Mouse (Mus musculus) NIH3T3 (cell line): ENCODE results near the gene Cryzl1.

Experiments
- DNase-seq: peaks from one replicate; pipeline ENCODE4 v3.0.0-alpha.2; 2012; ENCODE audit warnings: low read depth

The Cryzl1 gene

GRCm38 (mm10) chr16:91728123-91729065, at the start of gene Cryzl1:
TSS of gene Cryzl1 (minus strand) at chr16:91728975.
- peak; percentile 98 for DNase-seq

GRCm38 (mm10) chr16:91772586-91772985, 43.8 kb upstream of the Cryzl1 start:
- DNase-seq = no peak

- DNase-seq = no peak
Observed at GRCm38 (mm10) chr16:91771334-91771733, 42.6 kb upstream of the Cryzl1 start.

- DNase-seq = no peak
Observed at GRCm38 (mm10) chr16:91770662-91771061, 41.9 kb upstream of the Cryzl1 start.

- no peak for DNase-seq
Observed at GRCm38 (mm10) chr16:91769911-91770310, 41.1 kb upstream of the Cryzl1 start.

GRCm38 (mm10) chr16:91768586-91768985, 39.8 kb upstream of the Cryzl1 start:
- DNase-seq = no peak

- DNase-seq = peak; percentile 37
Observed at GRCm38 (mm10) chr16:91767165-91767701, 38.5 kb upstream of the Cryzl1 start.

GRCm38 (mm10) chr16:91765816-91766210, 37.0 kb upstream of the Cryzl1 start:
- DNase-seq = no peak

GRCm38 (mm10) chr16:91765121-91765815, 36.5 kb upstream of the Cryzl1 start:
- DNase-seq = no peak

- peak; percentile 29 for DNase-seq
Observed at GRCm38 (mm10) chr16:91764414-91764813, 35.6 kb upstream of the Cryzl1 start.

GRCm38 (mm10) chr16:91763975-91764374, 35.2 kb upstream of the Cryzl1 start:
- DNase-seq = no peak

- DNase-seq = peak; percentile 12
Observed at GRCm38 (mm10) chr16:91762476-91762875, 33.7 kb upstream of the Cryzl1 start.

- DNase-seq = no peak
Observed at GRCm38 (mm10) chr16:91761761-91762160, 33.0 kb upstream of the Cryzl1 start.

GRCm38 (mm10) chr16:91761202-91761601, 32.4 kb upstream of the Cryzl1 start:
- DNase-seq = no peak

GRCm38 (mm10) chr16:91754957-91755356, 26.2 kb upstream of the Cryzl1 start:
- no peak for DNase-seq

GRCm38 (mm10) chr16:91753611-91754010, 24.8 kb upstream of the Cryzl1 start:
- peak; percentile 57 for DNase-seq

- no peak for DNase-seq
Observed at GRCm38 (mm10) chr16:91751644-91752385, 23.0 kb upstream of the Cryzl1 start.

- no peak for DNase-seq
Observed at GRCm38 (mm10) chr16:91747567-91747966, 18.8 kb upstream of the Cryzl1 start.

- peak; percentile 73 for DNase-seq
Observed at GRCm38 (mm10) chr16:91746101-91746950, 17.6 kb upstream of the Cryzl1 start.

GRCm38 (mm10) chr16:91743055-91743454, 14.3 kb upstream of the Cryzl1 start:
- no peak for DNase-seq

- DNase-seq = no peak
Observed at GRCm38 (mm10) chr16:91740918-91741255, 12.1 kb upstream of the Cryzl1 start.
